Mouse (Mus musculus): ENCODE measurements around the gene Retreg1.

DNA sequence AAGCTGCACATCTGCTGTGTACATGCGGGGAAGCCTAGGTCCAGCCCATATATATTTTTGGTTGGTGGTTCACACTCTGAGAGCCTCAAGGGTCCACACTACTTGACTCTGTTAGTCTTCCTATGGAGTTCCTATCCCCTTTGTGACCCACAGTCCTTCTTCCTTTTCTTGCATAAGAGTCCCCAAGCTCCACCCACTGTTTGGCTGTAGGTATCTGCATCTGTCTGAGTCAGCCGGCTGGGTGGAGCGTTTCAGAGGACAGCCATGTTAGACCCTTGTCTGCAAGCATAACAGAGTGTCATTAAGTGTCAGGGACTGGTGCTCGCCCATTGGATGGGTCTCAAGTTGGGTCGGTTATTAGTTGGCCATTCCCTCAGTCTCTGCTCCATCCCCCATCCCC is 107.6 kb downstream of the Retreg1 start:
- TF ChIP-seq CTCF (conservative IDR thresholded peaks at IDR 0.05; ENCODE audit: low read length) (no peak), NANOG (IDR thresholded peaks at IDR 0.05; ENCODE audit: borderline replicate concordance, low read length) (no peak)

Data from E14TG2a.4 (cell line).